Mouse (Mus musculus) G1E (cell line): Measurements from ENCODE around the gene Fblim1.

Experiments used
- CTCF ChIP-seq: IDR thresholded peaks from 2 replicates; pipeline ENCODE4 v1.5.1; 2012; ENCODE audit warnings: low read depth, low read length, inconsistent platforms, mixed read lengths
- GATA1 ChIP-seq: IDR thresholded peaks from 2 replicates; pipeline ENCODE4 v1.6.1; 2012; ENCODE audit warnings: borderline replicate concordance, low read length, inconsistent platforms, mixed read lengths
- GATA2 ChIP-seq: IDR thresholded peaks from 2 replicates; pipeline ENCODE4 v1.6.1; 2012; ENCODE audit warnings: low read depth, low read length, inconsistent platforms, borderline replicate concordance
- POLR2AphosphoS5 ChIP-seq: IDR thresholded peaks from 2 replicates; pipeline ENCODE4 v1.6.1; 2012; ENCODE audit warnings: low read depth, low read length, inconsistent platforms; ENCODE audit not compliant: insufficient replicate concordance
- TAL1 ChIP-seq: conservative IDR thresholded peaks from 2 replicates; pipeline ENCODE4 v1.6.1; 2012; ENCODE audit warnings: low read depth, low read length, inconsistent platforms, mixed read lengths

- TF ChIP-seq CTCF (no peak), POLR2AphosphoS5 (no peak), TAL1 (no peak), GATA1 (no peak), GATA2 (no peak)
Observed at GRCm38 (mm10) chr4:141631250-141631649, 25.4 kb upstream of the Fblim1 start.
